Mouse (Mus musculus) midbrain, embryonic 11.5 days (tissue): ENCODE results near the gene D10Jhu81e. TPM values are rescaled to one million over a fixed set of nuclear protein-coding genes. Genes with fewer than 3 reads are reported as not detected.

Experiments used
- polyA plus RNA-seq: library from polyadenylated mRNA; unstranded; fragments of >200 nt; fragmentation: Nextera tagmentation; extraction: Ambion mirVana; gene quantifications from 2 replicates; pipeline ENCODE4 v1.2.1, GENCODE M21; 2014

D10Jhu81e gene
- polyA plus RNA-seq, 1 experiment from 2014 or later: 20.9 TPM

Other genes starting within 250 kb of the D10Jhu81e start
- 0.75 and 1.5 TPM in 2 replicates for gene Trpm2, start 199.2 kb downstream of the D10Jhu81e start, polyA plus RNA-seq
- gene 1810043G02Rik, start 191.3 kb downstream of the D10Jhu81e start, polyA plus RNA-seq: 32.3 and 36.5 TPM in 2 replicates
- 96.9 and 103 TPM in 2 replicates for gene Pfkl, start 159.7 kb downstream of the D10Jhu81e start, polyA plus RNA-seq
- gene Dnmt3l, start 127.8 kb downstream of the D10Jhu81e start, polyA plus RNA-seq: not detected in 2 replicates
- 0.10 TPM in 1 of 2 replicates, not detected in the other for gene Aire, start 126.2 kb downstream of the D10Jhu81e start, polyA plus RNA-seq
- 1.2 and 2.5 TPM in 2 replicates for gene Icosl, start 100.5 kb downstream of the D10Jhu81e start, polyA plus RNA-seq
- gene Pwp2, start 15.4 kb upstream of the D10Jhu81e start, polyA plus RNA-seq: 17.2 and 19.0 TPM in 2 replicates
- gene Trappc10, start 74.9 kb upstream of the D10Jhu81e start, polyA plus RNA-seq: 16.7 and 17.5 TPM in 2 replicates
- gene Agpat3, start 182.7 kb upstream of the D10Jhu81e start, polyA plus RNA-seq: 37.8 and 46.3 TPM in 2 replicates
- gene Rrp1, start 243.3 kb upstream of the D10Jhu81e start, polyA plus RNA-seq: 223 and 244 TPM in 2 replicates